Mouse (Mus musculus) layer of hippocampus, adult 9-11 months (tissue): ENCODE measurements at regions not wholly inside any gene's neighbourhood (a gene's known extent, or its start where the extent isn't known, plus 50 kb on each side); places are given as distances from the start of the nearest gene placed in this dataset.
A peak's percentile ranks its signal among the peaks of the same experiment; 100 is the strongest.

Experiments
- DNase-seq: peaks from one replicate; pipeline ENCODE4 v3.0.0; 2022

GRCm38 (mm10) chr1:48276206-48276605, 1383.6 kb upstream of the Slc39a10 start:
- peak; percentile 17 for DNase-seq

GRCm38 (mm10) chr1:48275666-48276065, 1383.0 kb upstream of the Slc39a10 start:
- no peak for DNase-seq
